Mouse (Mus musculus) E14TG2a.4 (cell line): ENCODE results near the gene Gipc2.

Experiments
- H3K27me3 ChIP-seq: 2 replicates; pipeline ENCODE4 v1.6.1; 2014; ENCODE audit warnings: low read length, control low read depth; ENCODE audit not compliant: insufficient read depth
- H3K36me3 ChIP-seq: 2 replicates; pipeline ENCODE4 v1.6.1; 2014; ENCODE audit warnings: low read length, control low read depth; ENCODE audit not compliant: insufficient read depth
- H3K4me1 ChIP-seq: replicated peaks from 2 replicates; pipeline ENCODE4 v1.6.1; 2014; ENCODE audit warnings: low read depth, low read length, control low read depth
- H3K4me3 ChIP-seq: replicated peaks from 2 replicates; pipeline ENCODE4 v1.5.1; 2014; ENCODE audit warnings: mild to moderate bottlenecking, low read length
- H3K9me3 ChIP-seq: 2 replicates; pipeline ENCODE4 v1.6.1; 2014; ENCODE audit warnings: low read length, control low read depth
- CTCF ChIP-seq: conservative IDR thresholded peaks from 2 replicates; pipeline ENCODE4 v1.5.1; 2014; ENCODE audit warnings: low read length
- NANOG ChIP-seq: IDR thresholded peaks from 2 replicates; pipeline ENCODE4 v1.6.1; 2014; ENCODE audit warnings: borderline replicate concordance, low read length, mixed read lengths
- POU5F1 ChIP-seq: IDR thresholded peaks from 2 replicates; pipeline ENCODE4 v1.6.1; 2014; ENCODE audit warnings: low read length, borderline replicate concordance

Gipc2 gene

GRCm38 (mm10) chr3:152165351-152166098 lies 505 bp downstream of the Gipc2 start:
- Histone ChIP-seq H3K36me3 (no peaks in the 10 kb centered on the region), H3K27me3 (peaks cover 31% of the 10 kb centered on the region), H3K4me3 (peak overlapping the region; percentile 83), H3K9me3 (peaks cover 34% of the 10 kb centered on the region), H3K4me1 (peaks cover 28% of the 10 kb centered on the region)
- TF ChIP-seq POU5F1 (no peak), CTCF (no peak), NANOG (0 out of 2 replicates have a peak, but pooled peaks have one; percentile 7)

- no peak for TF ChIP-seq CTCF
- no peak for TF ChIP-seq POU5F1
- Histone ChIP-seq H3K9me3 (peaks cover 40% of the 10 kb centered on the region), H3K36me3 (no peaks in the 10 kb centered on the region)
Observed at GRCm38 (mm10) chr3:152165014-152165350, 1.0 kb downstream of the Gipc2 start.

DNA sequence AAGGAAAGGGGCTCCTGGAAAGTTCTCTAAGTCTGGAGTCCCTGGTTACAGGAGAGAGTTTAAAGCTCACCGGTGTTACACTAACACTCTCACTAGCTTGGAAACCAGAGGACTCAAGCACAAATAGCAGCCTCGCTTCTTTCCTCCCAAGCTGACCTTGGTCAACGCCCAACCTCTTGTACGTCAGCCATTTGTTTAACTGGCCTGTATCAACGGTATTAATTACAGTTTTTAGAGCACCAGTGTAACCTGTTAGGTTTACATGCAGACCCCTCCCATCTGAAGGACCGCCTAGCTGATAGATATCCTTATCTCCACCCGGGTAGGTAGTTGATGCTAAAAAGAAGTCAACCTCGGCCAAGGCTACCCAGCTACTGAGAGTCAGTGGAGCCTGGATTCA lies 2.7 kb downstream of the Gipc2 start:
- Histone ChIP-seq H3K4me1 (peaks cover 28% of the 10 kb centered on the region), H3K9me3 (peaks cover 54% of the 10 kb centered on the region), H3K36me3 (no peaks in the 10 kb centered on the region), H3K4me3 (no peak overlapping the region), H3K27me3 (peaks cover 24% of the 10 kb centered on the region)
- no peak for TF ChIP-seq NANOG
- TF ChIP-seq POU5F1: no peak
- no peak for TF ChIP-seq CTCF

More at GRCm38 (mm10) chr3:152165014-152165350, 1.0 kb downstream of the Gipc2 start:
- Histone ChIP-seq H3K4me3 (peak overlapping the region; percentile 83), H3K4me1 (peaks cover 28% of the 10 kb centered on the region), H3K27me3 (peaks cover 31% of the 10 kb centered on the region)

DNA sequence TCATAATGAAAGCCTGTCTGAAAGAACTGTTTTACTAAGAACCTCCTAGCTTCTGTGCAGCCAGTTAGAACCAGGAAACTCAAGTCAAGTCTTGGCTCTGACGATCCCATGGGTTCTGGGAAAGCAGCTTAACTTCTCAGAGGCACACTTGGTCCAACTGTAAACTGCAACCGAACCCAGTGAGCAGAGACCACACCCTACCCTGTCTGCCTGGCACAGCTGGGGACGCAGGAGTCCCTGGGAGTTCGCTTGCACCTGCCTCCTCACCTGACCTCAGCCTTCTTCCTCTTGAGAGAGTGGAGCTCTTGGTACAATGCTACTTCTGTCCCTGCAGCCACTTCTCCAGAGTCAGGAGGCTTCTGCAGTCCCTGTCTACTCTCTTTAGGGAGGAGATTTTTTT lies 5.4 kb downstream of the Gipc2 start:
- Histone ChIP-seq H3K4me3 (no peak overlapping the region), H3K36me3 (no peaks in the 10 kb centered on the region), H3K27me3 (0 out of 2 replicates have a peak, but pooled peaks cover 1% of the 10 kb centered on the region), H3K9me3 (peaks cover 72% of the 10 kb centered on the region), H3K4me1 (peaks cover 11% of the 10 kb centered on the region)
- TF ChIP-seq NANOG (no peak), CTCF (no peak), POU5F1 (no peak)

DNA sequence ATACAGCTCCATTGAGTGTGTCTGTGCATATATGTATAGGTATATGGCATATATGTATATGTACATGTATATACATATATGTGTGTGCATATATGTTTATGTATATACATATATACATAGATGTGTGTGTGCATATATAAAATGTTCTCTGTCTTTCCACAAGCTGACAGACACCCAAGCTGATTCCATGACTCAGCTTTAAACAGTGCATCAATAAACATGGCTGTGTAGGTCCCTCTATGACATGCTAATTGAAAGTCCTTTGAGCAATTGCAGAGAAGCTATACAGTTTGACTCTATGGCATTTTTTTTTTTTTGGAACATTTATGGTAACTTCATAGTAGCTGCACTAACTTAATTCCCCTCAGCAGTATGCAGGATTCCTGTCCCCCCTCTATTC lies 6.7 kb downstream of the Gipc2 start:
- TF ChIP-seq CTCF (no peak), NANOG (no peak), POU5F1 (no peak)
- Histone ChIP-seq H3K27me3 (no peaks in the 10 kb centered on the region; the same call in 1 of the 2 replicates), H3K9me3 (peaks cover 72% of the 10 kb centered on the region), H3K4me3 (no peak overlapping the region), H3K36me3 (no peaks in the 10 kb centered on the region), H3K4me1 (peaks cover 7% of the 10 kb centered on the region; the same call in 1 of the 2 replicates)

GRCm38 (mm10) chr3:152158344-152159291 lies 7.4 kb downstream of the Gipc2 start:
- Histone ChIP-seq H3K9me3 (peaks cover 69% of the 10 kb centered on the region), H3K36me3 (no peaks in the 10 kb centered on the region), H3K27me3 (no peaks in the 10 kb centered on the region; the same call in 1 of the 2 replicates), H3K4me3 (no peak overlapping the region), H3K4me1 (0 out of 2 replicates have a peak, but pooled peaks cover 6% of the 10 kb centered on the region)
- TF ChIP-seq NANOG (no peak), POU5F1 (no peak), CTCF (no peak)

GRCm38 (mm10) chr3:152156816-152157496 lies 9.1 kb downstream of the Gipc2 start:
- Histone ChIP-seq H3K36me3 (no peaks in the 10 kb centered on the region), H3K9me3 (peaks cover 53% of the 10 kb centered on the region), H3K4me1 (peaks cover 6% of the 10 kb centered on the region; the same call in 1 of the 2 replicates), H3K4me3 (no peak overlapping the region), H3K27me3 (no peaks in the 10 kb centered on the region; the same call in 1 of the 2 replicates)
- TF ChIP-seq POU5F1 (no peak), CTCF (no peak), NANOG (no peak)

DNA sequence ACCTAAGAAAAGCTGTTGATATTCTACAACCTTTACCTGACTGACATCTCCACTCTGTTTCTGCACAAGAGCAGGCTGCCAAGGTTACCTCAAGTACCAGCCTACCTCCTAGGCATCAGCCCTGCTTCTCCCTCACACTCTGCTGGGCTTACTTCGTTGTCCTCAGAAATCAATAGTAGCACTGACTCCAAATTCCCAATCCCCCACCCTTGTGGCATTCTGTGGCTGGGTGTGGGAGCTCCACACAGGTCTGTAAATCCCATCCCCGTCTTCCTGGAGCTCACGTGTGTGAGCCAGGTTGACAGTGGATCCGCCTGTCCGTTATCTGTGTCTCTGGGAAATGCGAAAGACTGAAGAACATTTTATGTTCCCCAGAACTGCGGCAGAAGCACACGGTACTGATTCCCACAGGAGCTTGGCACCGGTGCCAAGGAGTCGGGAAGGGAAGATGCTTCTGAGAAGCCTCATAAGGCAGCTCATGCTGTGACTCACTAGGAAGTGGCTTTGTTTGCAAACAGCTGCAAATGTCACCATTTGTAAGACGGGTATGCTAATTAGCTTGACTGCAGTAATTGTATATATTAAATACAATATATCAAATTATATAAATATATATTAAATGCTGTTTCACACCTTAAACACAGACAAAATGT lies 10.6 kb downstream of the Gipc2 start:
- Histone ChIP-seq H3K27me3 (no peaks in the 10 kb centered on the region; the same call in 1 of the 2 replicates), H3K4me3 (no peak overlapping the region), H3K36me3 (no peaks in the 10 kb centered on the region), H3K9me3 (peaks cover 37% of the 10 kb centered on the region), H3K4me1 (peaks cover 6% of the 10 kb centered on the region; the same call in 1 of the 2 replicates)
- TF ChIP-seq NANOG (no peak), POU5F1 (no peak), CTCF (no peak)
